Mouse (Mus musculus) lung, postnatal 4 days (tissue): ENCODE results near the gene Prok1.

Experiments
- DNase-seq, 2 experiments: peaks; one replicate each; pipeline ENCODE4 v3.0.0; 2021

Gene Prok1

GRCm38 (mm10) chr3:107233945-107234344, 5.6 kb downstream of the Prok1 start:
- DNase-seq = no peak

- DNase-seq = peak; percentile 51 to 84
Observed at GRCm38 (mm10) chr3:107233351-107233813, 6.1 kb downstream of the Prok1 start.

- DNase-seq = no peak
Observed at GRCm38 (mm10) chr3:107231202-107231601, 8.3 kb downstream of the Prok1 start.

- DNase-seq = no peak
Observed at GRCm38 (mm10) chr3:107230527-107230926, 9.0 kb downstream of the Prok1 start, which contains the start of gene A630076J17Rik. TSS of gene A630076J17Rik (plus strand) at chr3:107230614.

GRCm38 (mm10) chr3:107229822-107230221, 9.7 kb downstream of the Prok1 start:
- DNase-seq = no peak

- DNase-seq = no peak
Observed at GRCm38 (mm10) chr3:107229221-107229620, 10.3 kb downstream of the Prok1 start.

GRCm38 (mm10) chr3:107225820-107226219, 13.7 kb downstream of the Prok1 start:
- no peak for DNase-seq

GRCm38 (mm10) chr3:107223230-107223629, 16.3 kb downstream of the Prok1 start:
- peak; percentile 9 to 41 for DNase-seq

GRCm38 (mm10) chr3:107221608-107222007, 17.9 kb downstream of the Prok1 start, which contains the start of gene Cym:
TSS of gene Cym (minus strand) at chr3:107221732.
- no peak for DNase-seq

GRCm38 (mm10) chr3:107218572-107218971, 20.9 kb downstream of the Prok1 start:
- DNase-seq = no peak

GRCm38 (mm10) chr3:107217101-107217480, 22.4 kb downstream of the Prok1 start:
- no peak for DNase-seq

- DNase-seq = no peak
Observed at GRCm38 (mm10) chr3:107216400-107217100, 23.0 kb downstream of the Prok1 start.

GRCm38 (mm10) chr3:107214606-107215005, 24.9 kb downstream of the Prok1 start:
- DNase-seq = no peak

GRCm38 (mm10) chr3:107207625-107208253, 31.8 kb downstream of the Prok1 start:
- peak in 1 of 2 experiments; percentile 29 for DNase-seq

- no peak for DNase-seq
Observed at GRCm38 (mm10) chr3:107206490-107207150, 32.9 kb downstream of the Prok1 start.

- peak; percentile 35 to 74 for DNase-seq
Observed at GRCm38 (mm10) chr3:107205994-107206393, 33.5 kb downstream of the Prok1 start.

GRCm38 (mm10) chr3:107205170-107205569, 34.3 kb downstream of the Prok1 start:
- no peak for DNase-seq

GRCm38 (mm10) chr3:107204413-107204812, 35.1 kb downstream of the Prok1 start:
- no peak for DNase-seq

GRCm38 (mm10) chr3:107201310-107202180, 38.0 kb downstream of the Prok1 start:
- no peak for DNase-seq

- DNase-seq = peak in 1 of 2 experiments; percentile 24
Observed at GRCm38 (mm10) chr3:107188226-107188899, 51.1 kb downstream of the Prok1 start.

GRCm38 (mm10) chr3:107187022-107187421, 52.5 kb downstream of the Prok1 start:
- no peak for DNase-seq

- DNase-seq = no peak
Observed at GRCm38 (mm10) chr3:107185597-107185996, 53.9 kb downstream of the Prok1 start.
